Mouse (Mus musculus) megakaryocyte, adult 5-6 weeks (primary cell): ENCODE results near the gene Ovol3. TPM values are rescaled to one million over a fixed set of nuclear protein-coding genes. Genes with fewer than 3 reads are reported as not detected.
A peak's percentile ranks its signal among the peaks of the same experiment; 100 is the strongest.
"Not testable (repeated sequence)": the region's sequence is repeated elsewhere in the genome, so short reads cannot be mapped to it uniquely, and the experiment has no call there.

Source experiments
- ATAC-seq: 2 replicates; pipeline ENCODE4 v1.8.0; 2016; ENCODE audit warnings: mild to moderate bottlenecking, inconsistent platforms; ENCODE audit not compliant: poor library complexity, severe bottlenecking
- total RNA-seq, 2 experiments: library from RNA; stranded (forward) in 1 of 2; stranded (reverse) in 1 of 2; fragments of 153-499, 151-499 nt in 1 of 2; fragments of 221-1000, 200-1000 nt in 1 of 2; gene quantifications; 2 replicates each; pipeline versions ENCODE4 v1.2.3 to v1.2.4; 2015 to 2017

The Ovol3 gene
- 0.55 TPM in 1 of 2 replicates, not detected in the other for total RNA-seq (2015)
- not detected in 2 replicates for total RNA-seq (2017)

DNA sequence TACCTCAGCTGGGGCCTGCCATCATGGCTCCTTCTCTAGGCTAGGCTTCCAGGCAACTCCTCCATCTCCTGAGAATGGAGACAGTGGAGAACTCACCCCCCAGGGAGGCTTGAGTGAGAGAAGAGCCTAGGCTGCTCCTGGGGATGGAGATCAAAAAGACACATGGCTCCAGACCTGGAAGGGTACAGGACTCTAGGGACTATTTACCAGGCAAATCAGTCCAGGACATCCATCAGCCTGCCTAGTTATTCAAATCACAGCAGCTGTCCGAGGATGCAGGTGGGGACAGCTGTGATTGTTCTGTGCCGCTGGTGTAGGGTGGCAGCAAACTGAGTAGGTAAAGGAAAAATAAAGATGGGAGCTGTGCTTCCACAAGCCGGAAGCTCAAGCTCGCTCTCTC, at the start of gene Ovol3:
Gene Ovol3, minus strand, starts transcription at position 101 of the 400 bp plus-strand sequence.
- ATAC-seq: no peak

GRCm38 (mm10) chr7:30282740-30283139, 47.2 kb upstream of the Ovol3 start:
- ATAC-seq: no peak

DNA sequence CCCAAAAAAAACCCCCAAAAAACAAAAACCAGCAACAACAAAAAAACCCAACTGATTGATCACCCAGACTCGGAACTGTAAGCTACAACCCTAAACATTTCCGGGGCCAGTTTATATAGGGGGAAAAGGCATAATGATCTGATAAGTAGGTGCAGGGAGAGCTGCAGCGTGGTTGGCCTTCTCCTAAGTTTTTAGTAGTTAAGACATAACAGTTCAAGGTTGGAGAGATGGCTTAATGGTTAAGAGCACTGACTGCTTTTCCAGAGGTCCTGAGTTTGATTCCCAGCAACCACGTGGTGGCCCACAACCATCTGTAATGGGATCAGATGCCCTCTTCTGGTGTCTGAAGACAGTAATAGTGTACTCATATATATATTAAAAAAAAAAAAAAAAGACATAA, 46.0 kb upstream of the Ovol3 start:
- no peak for ATAC-seq

DNA sequence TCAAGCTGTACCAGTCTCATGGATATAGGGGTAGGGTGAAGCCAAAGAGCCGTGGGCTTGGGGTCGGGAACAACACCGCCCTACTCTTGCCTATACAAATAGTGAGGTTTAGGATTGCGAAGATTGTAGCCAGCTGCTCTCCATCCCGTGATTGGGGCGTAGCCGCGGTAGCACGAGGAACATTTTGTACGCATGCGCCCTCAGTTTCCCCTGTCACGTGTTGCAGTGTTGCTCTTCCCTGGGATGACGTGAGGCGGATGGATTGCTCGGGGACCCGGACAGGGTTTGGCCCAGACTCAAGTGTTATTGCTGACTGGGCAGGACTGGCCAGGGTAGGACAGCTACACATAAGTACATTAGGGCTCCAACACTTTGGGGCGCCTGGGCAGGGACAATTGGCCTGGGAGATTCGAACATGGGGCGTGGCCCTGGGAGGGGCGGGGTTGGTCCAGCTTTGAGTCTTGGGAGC, 45.2 kb upstream of the Ovol3 start:
- ATAC-seq: peak; percentile 62

GRCm38 (mm10) chr7:30279951-30280669, 44.6 kb upstream of the Ovol3 start, which contains the start of the genes Thap8 and Wdr62:
Gene Thap8 (plus strand): TSS chr7:30280094.
Gene Wdr62 (minus strand): TSS chr7:30280419.
- peak; percentile 97 for ATAC-seq

- ATAC-seq: no peak
Measured at GRCm38 (mm10) chr7:30279536-30279935, 44.0 kb upstream of the Ovol3 start.

- no peak for ATAC-seq
Measured at GRCm38 (mm10) chr7:30278911-30279310, 43.4 kb upstream of the Ovol3 start.

DNA sequence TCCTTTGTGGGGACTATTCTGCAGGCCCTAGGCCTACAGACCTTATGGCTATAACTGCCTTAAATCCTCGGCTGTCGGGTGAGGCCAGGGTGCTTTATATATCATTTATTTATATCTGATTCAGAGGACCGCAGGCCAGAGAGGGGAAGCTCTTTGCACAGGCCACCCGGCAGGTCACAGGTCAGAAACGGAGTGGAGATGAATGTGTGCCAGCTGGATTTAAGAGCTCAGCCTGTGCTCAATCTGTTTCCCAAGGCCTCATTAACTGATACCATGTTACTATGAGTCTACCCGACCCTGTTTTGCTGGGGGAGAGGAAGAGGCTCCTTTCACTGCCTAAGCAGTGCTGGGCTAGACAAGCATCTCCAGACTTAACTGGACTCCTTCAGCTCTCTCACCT, 38.9 kb upstream of the Ovol3 start:
- no peak for ATAC-seq

DNA sequence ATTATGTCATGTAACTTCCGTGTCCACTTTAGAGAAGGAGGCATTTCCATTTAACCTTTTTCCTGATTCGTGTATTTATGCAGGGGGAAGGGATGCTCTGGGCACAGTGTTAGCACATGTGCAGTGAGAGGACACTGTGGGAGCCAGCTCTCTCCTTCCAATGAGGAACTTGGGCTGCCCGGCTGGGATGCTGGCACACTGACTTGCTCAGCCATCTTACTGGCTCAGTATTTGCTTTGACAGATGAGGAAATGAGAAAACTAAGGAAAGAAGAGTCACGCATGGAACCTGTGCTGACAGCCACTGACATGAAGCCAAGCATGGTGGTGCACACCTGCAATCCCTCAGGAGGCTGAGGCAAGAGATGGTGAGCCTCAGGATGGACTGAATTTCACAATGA, 34.1 kb upstream of the Ovol3 start:
- ATAC-seq: no peak

GRCm38 (mm10) chr7:30266780-30267179, 31.3 kb upstream of the Ovol3 start:
- ATAC-seq: no peak

GRCm38 (mm10) chr7:30265935-30266334, 30.4 kb upstream of the Ovol3 start:
- no peak for ATAC-seq

DNA sequence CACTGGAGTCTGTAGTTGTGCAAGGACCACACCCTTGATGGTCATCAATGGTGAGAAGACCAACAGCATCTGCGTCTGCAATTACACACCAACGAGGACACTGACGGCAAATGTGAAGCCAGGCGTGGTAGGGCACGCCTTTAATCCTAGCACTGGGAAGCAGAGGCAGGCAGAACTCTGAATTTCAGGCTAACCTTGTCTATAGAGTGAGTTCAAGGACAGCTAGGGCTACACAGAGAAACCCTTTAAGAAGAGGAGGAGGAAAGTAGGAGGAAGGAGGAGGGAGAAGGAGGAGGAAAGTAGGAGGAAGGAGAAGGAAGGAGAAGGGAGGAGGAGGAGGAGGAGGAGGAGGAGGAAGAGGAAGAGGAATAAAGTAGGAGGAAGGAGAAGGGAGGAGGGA, 30.0 kb upstream of the Ovol3 start:
- ATAC-seq: peak; percentile 89

- peak; percentile 81 for ATAC-seq
Measured at GRCm38 (mm10) chr7:30265041-30265440, 29.5 kb upstream of the Ovol3 start.

- ATAC-seq: no peak
Measured at GRCm38 (mm10) chr7:30251956-30252954, 16.7 kb upstream of the Ovol3 start.

- ATAC-seq: not testable (repeated sequence)
Measured at GRCm38 (mm10) chr7:30237374-30237773, 1.8 kb upstream of the Ovol3 start.

DNA sequence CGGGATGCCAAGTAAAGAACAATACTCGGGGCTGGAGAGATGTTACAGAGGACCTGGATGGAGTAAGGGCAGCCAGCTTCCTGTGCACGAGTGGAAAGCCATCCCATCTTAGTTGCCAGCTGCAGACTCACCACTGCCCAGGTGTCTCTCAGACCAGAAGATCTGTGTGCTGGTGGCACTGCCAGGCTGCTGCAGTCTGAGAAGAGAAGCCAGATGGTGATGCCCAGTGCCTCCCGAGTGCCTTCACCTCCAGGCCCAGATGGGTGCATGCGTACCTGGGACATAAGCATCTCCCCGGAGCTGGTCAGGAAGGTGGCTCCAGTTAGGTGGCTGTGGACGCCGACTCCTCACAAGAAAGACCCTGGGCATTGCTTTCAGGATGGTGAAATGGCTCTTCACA, 434 bp downstream of the Ovol3 start:
- no peak for ATAC-seq

DNA sequence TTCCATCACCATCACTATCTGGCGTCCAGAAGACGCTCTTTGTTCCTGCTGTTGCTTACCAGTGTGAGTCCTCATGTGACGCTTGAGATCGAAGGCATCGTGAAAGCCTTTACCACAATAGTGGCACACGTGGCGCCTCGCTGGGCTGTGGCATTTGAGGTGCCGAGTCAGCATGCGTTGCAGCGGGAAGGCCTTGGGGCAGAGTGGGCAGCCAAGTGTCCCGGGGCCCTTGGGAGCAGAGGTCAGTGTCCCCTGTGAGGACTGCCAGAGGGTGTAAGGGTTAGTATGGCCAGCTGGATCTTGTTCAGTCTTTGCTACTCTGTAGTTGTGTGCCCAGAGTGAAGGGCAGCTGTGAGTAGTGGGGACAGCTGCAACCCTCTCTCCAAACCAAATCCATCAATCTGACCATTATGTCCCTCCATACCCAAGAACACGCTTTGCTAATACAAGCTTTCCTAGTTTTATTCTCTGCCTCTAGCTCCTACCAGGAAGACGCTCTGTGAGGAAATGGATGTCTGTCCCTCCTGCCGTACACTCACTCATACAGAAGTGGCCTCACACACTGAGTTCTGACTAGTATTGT, 1.2 kb downstream of the Ovol3 start:
- ATAC-seq: no peak

GRCm38 (mm10) chr7:30233387-30233786, 2.1 kb downstream of the Ovol3 start:
- ATAC-seq: no peak

DNA sequence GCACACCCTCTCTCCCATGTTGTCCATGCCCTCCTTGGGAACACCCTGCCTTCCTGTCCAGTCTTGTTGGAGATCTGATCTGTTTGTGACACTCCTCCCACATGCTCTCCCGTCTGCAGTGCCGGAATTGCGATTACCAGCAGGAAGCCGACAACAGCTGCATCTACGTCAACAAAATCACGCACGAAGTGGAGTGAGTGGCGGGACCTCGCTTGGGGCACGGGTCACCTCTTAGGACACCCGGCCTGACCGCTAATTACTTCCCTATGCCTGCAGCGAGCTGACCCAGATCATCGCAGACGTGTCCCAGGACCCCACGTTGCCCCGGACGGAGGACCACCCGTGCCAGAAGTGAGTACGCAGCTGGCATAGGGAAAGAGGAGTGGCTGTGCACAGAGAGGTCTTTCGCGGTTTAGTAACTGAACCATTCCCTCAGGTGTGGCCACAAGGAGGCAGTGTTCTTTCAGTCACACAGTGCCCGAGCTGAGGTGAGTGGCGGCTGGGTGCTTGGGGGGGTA, 2.8 kb downstream of the Ovol3 start:
- ATAC-seq: peak; percentile 27

GRCm38 (mm10) chr7:30231669-30232454, 3.7 kb downstream of the Ovol3 start, which contains the start of the genes Polr2i and Tbcb:
Gene Polr2i (plus strand): TSS chr7:30231948.
Gene Tbcb (minus strand): TSS chr7:30232272.
- ATAC-seq: peak; percentile 96
